Comparison of ENCODE assay signal across 16 mouse cellular contexts in genomic region chr15:84809275-84809952, GRCm38 (mm10). TPM values are rescaled to one million over a fixed set of nuclear protein-coding genes. Genes with fewer than 3 reads are reported as not detected.
DNase-seq lines count a peak whose midpoint lies in the region; ATAC-seq lines count a peak whose summit lies in the region.
"Had no signal": no experiment of that assay in that cellular context is flagged by ENCODE, and none has a peak within 500 bp of the region (broad histone marks: within the 10 kb centered on the region; RNA-seq: fewer than 3 reads in every experiment).

No protein-coding gene starts in this region.

- H3K27me3 ChIP-seq in limb, embryonic 12.5 days = peaks cover 17% of the 10 kb centered on the region
- H3K27me3 ChIP-seq: midbrain, embryonic 12.5 days had no signal

- H3K4me3 ChIP-seq in limb, embryonic 12.5 days (replicated peaks) = no peak overlapping the region
- H3K4me3 ChIP-seq: embryonic facial prominence, embryonic 10.5 days; left cerebral cortex, adult 2 months; midbrain, embryonic 12.5 days had no signal

- ATAC-seq in limb, embryonic 12.5 days (ENCODE audit: insufficient number of reproducible peaks, insufficient read depth, low FRiP score, low TSS enrichment, low read depth) = no peak
- ATAC-seq: inflammation-experienced regulatory T-cells, adult 6 months; liver, postnatal 0 days had no signal

- 16% methylated on average over 21 of the region's 21 CpGs for WGBS in limb, embryonic 12.5 days

- peaks cover 14% of the 10 kb centered on the region for H3K4me1 ChIP-seq in limb, embryonic 12.5 days (replicated peaks)

- H3K27ac ChIP-seq in limb, embryonic 12.5 days = no peak overlapping the region
- H3K27ac ChIP-seq: embryonic facial prominence, embryonic 10.5 days; left cerebral cortex, adult 2 months; midbrain, embryonic 12.5 days had no signal

- H3K36me3 ChIP-seq in limb, embryonic 12.5 days = peaks cover 15% of the 10 kb centered on the region

- H3K9ac ChIP-seq in limb, embryonic 12.5 days (replicated peaks) = no peak overlapping the region
- H3K9ac ChIP-seq: liver, postnatal 0 days; midbrain, embryonic 12.5 days had no signal

- DNase-seq in embryo, embryonic 10 days (ENCODE audit: low spot score) = peak; percentile 26
- no peak for DNase-seq in embryo, embryonic 9.5 days (ENCODE audit: extremely low spot score)
- peak; percentile 59 for DNase-seq in cerebellum, adult 11-12 months
- DNase-seq in embryo, embryonic 11.5 days (ENCODE audit: low read depth, low spot score) = peak; percentile 22
- no peak for DNase-seq in thymus, postnatal 36 days
- DNase-seq in right cerebral cortex, adult 18-20 months = no peak
- no peak for DNase-seq in kidney, postnatal 4 days
- DNase-seq: kidney, postnatal 36 days; liver, postnatal 0 days; lung, postnatal 36 days; thymus, postnatal 4 days had no signal

- no peaks in the 10 kb centered on the region for H3K9me3 ChIP-seq in limb, embryonic 12.5 days
- H3K9me3 ChIP-seq: embryonic facial prominence, embryonic 10.5 days; midbrain, embryonic 12.5 days had no signal

- H3K4me2 ChIP-seq in limb, embryonic 12.5 days = 0 out of 2 replicates have a peak overlapping the region, but pooled peaks have one; percentile 8
- H3K4me2 ChIP-seq: midbrain, embryonic 12.5 days had no signal

RNA-seq across cellular contexts. Expression of gene Phf21b, which starts 46.4 kb away (rescaled TPM):
- polyA plus RNA-seq in limb, embryonic 12.5 days (2016; fragmentation: Nextera tagmentation; extraction: Ambion mirVana) = 0.84 and 2.0 TPM in 2 replicates
- polyA plus RNA-seq: liver, postnatal 0 days had no signal

Comparison
In these comparisons a context has a peak if more than half of its experiments do, and no peak if none do; other contexts are left out.
1. DNase-seq: peak in embryo, embryonic 10 days (single experiment), cerebellum, adult 11-12 months (single experiment) and embryo, embryonic 11.5 days (single experiment); none in embryo, embryonic 9.5 days (single experiment), thymus, postnatal 36 days (0 of 2), right cerebral cortex, adult 18-20 months (single experiment) and kidney, postnatal 4 days (0 of 2).